Mouse (Mus musculus) yolk sac, embryonic 10.5 days (tissue): ENCODE data around the gene Olfr935.

ENCODE experiments used
- DNase-seq: peaks from one replicate; pipeline ENCODE4 v3.0.0-alpha.2; 2017; ENCODE audit warnings: low spot score

The Olfr935 gene

DNA sequence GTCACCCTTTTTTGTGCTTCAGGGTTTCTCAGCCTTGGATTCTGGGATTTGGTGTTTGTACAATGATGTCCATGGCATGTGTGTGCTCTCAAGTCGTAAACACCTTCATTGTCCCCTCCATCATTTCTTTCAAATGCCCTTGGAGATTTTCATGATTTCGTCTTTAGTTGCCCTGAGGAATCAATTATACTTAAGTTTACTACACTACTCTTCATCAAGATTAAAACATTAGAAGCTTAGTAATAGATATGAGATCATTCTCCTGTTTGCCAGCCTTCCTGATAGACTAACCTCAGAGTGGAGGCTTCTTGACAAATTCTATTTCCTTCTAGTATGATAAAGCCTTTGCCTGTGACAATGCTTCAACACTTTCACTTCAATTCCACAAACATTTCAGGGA is at the start of gene Olfr935:
Gene Olfr935, minus strand, starts transcription at position 101 of the 400 bp plus-strand sequence.
- DNase-seq = no peak

DNA sequence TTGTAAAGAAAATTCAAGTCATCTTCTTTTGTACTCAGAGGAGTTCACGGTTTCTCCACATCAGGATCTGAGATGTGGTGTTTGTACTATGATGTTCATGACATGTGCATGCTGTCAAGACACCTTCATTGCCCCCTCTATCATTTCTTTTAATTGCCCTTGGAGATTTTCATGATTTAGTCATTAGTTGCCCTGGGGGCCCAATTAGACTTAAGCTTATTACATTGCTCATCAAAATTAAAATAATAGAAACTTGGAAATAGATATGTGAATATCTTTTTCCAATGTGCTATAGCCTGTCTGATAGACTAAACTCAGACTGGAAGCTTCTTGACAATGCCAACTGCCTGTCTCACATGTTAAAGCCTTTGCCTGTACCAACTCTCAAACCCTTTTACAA is 23.8 kb upstream of the Olfr935 start, which contains the start of gene Olfr146:
Gene Olfr146, minus strand, starts transcription at position 101 of the 400 bp plus-strand sequence.
- no peak for DNase-seq

DNA sequence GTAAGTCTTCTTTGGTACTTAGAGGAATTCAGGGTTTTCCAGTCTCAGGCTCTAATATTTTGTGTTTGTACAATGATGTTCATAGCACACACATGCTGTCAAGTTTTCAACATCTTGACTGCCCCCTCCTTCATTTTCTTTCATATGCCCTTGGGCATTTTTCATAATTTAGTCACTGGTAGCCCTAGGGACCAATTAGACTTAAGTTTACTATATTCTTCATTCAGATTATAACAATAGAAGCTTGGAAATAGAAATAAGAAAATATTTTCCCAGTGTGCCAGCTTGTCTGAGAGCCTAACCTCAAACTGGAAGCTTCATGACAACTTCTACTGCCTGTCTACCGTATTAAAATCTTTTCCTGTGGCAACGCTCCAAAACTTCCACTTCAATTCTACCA is 11.3 kb downstream of the Olfr935 start, which contains the start of gene Olfr934:
Gene Olfr934, minus strand, starts transcription at position 101 of the 400 bp plus-strand sequence.
- no peak for DNase-seq

DNA sequence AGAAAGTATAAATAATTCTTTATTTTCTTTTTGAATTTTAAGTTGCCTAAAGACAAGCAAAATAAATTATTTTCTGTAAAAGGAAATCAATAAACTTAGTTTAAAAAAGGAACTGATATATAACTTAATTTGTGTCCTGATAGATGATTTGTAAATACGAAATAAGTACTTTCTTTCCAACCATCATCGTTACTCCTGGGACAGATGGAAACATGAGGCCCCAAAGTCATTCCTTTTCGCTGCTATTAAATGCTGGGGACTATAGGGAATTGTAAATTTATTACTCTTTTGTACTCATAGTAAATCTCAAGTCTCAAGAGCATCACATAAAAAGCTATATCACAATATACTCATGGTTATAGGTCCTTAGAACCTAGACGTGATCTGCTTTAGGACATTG is 27.5 kb downstream of the Olfr935 start, which contains the start of gene Olfr933:
Gene Olfr933, plus strand, starts transcription at position 301 of the 400 bp plus-strand sequence.
- no peak for DNase-seq

DNA sequence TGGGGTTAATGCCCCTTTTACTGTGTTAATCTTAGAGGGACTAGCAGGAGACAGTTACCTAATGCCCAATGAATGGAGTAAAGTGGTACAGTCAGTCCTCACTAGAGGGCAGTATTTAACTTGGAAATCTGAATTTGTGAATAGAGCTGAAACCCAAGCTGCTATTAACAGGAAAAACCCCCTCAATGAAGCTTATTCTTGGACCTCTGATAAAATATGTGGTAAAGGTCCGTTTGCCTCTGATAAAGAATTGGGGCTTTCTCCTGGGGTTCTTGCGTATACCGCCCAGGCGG is 45.4 kb downstream of the Olfr935 start:
- DNase-seq = no peak

DNA sequence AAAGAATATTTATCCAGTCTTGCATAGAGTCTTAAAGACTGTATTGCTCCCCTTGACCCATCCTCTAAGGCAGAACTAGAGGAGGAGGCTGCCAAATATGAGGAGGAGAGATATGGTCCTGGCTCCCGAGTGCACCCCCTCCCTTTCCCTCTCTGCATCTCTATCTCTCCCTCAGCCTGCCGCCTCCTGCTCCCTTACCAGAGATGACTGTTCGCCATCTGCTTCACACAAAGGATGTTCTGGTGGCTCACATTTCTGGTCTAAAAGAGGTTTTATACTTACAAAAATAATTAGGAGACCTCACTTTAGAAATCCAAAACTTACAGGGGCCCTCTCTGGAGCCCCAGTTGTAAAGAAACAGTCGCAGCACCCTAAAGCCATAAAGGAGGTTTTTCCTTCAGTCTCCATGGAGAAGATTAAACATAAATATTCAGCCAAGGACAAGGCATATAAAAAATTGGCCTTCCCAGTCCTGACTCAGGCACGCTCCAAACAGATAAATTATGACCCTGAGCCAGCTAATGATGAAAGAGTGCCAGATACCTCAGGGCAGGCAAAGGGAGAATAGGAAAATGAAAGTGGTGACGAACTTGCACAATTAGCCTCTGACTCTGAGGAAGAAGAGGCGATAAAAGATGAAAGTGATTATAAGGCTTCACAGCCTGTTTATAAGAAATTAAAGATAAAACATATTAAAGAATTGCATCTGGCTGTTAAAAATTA is 45.9 kb downstream of the Olfr935 start:
- DNase-seq = no peak
